Mouse (Mus musculus) megakaryocyte, embryonic 14.5 days (primary cell): Measurements from ENCODE around the gene Agpat3.

ENCODE experiments used
- FLI1 ChIP-seq: IDR thresholded peaks from 2 replicates; pipeline ENCODE4 v1.6.1; 2012; ENCODE audit warnings: low read length, inconsistent platforms, mixed read lengths
- GATA1 ChIP-seq: IDR thresholded peaks from 3 replicates; pipeline ENCODE4 v1.6.1; 2012; ENCODE audit warnings: mixed read lengths, low read length, inconsistent platforms, borderline replicate concordance

DNA sequence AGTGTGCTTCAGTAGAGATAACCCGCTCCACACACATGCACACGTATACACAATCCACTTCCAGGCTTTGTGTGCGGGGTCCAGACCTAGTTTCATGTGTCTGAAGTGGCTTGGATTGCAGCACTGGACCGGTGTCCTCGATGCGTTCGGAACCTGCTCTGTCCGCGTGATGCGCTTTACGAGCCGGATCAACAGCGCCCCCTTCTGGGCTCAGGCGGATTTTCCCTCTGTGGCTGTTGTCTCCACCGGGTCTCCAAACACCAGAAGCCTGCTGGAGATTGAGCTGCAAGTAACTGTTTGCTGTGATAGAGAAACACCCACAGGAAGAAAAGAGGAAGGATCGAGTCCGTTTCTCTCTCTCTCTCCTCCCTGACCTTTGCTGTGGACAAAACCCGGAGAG lies 39.8 kb upstream of the Agpat3 start:
- no peak for TF ChIP-seq GATA1
- TF ChIP-seq FLI1, result no peak
